Mouse (Mus musculus) erythroblast, embryonic 14.5 days (primary cell): ENCODE measurements around the gene Eaf1.

ENCODE experiments used
- GATA1 ChIP-seq: IDR thresholded peaks from 2 replicates; pipeline ENCODE4 v1.6.1; 2012; ENCODE audit warnings: low read length, inconsistent platforms, mixed read lengths
- TAL1 ChIP-seq: IDR thresholded peaks from 3 replicates; pipeline ENCODE4 v1.6.1; 2012; ENCODE audit warnings: low read length, inconsistent platforms, mixed read lengths

GRCm38 (mm10) chr14:31454849-31455566, 39.2 kb upstream of the Eaf1 start:
- TF ChIP-seq TAL1 (no peak), GATA1 (no peak)
